ENCODE assay signal across 26 mouse cellular contexts in the genomic region with DNA sequence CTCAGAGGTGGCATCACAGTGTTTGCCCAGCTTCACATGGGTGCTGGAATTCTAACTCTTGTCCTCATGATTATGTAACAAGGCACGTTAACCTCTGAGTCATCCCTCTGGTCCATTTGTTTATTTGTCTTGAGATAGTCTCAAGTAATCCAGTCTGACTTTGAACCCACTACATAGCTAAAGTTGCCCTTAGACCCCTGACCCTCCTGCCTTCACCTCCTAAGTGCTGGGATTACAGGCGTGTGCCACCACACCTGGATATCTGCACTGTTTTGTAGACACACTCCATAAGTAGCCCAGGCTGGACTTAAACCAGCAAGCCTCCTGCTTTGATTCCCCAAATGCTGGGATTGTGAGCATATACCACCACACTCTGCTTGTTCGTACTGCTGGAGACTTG.
DNase-seq lines count a peak whose midpoint lies in the region; ATAC-seq and TF ChIP-seq lines count a peak whose summit lies in the region.
"Had no signal": no experiment of that assay in that cellular context is flagged by ENCODE, and none has a peak within 500 bp of the region (broad histone marks: within the 10 kb centered on the region; RNA-seq: fewer than 3 reads in every experiment).

No protein-coding gene starts in this region.

- H3K27me3 ChIP-seq in heart, embryonic 10.5 days (ENCODE audit: insufficient read depth, poor library complexity, severe bottlenecking), result peaks cover 4% of the 10 kb centered on the region; the same call in 1 of the 2 replicates
- no peaks in the 10 kb centered on the region for H3K27me3 ChIP-seq in intestine, embryonic 16.5 days (replicated peaks; ENCODE audit: control insufficient read depth, insufficient read depth, low read length)
- no peaks in the 10 kb centered on the region for H3K27me3 ChIP-seq in small intestine, adult 2 months (ENCODE audit: control insufficient read depth, insufficient read depth, low read length)
- no peaks in the 10 kb centered on the region for H3K27me3 ChIP-seq in hindbrain, embryonic 11.5 days (ENCODE audit: control insufficient read depth, insufficient read depth, low read length)
- no peaks in the 10 kb centered on the region for H3K27me3 ChIP-seq in hindbrain, embryonic 16.5 days (replicated peaks; ENCODE audit: control insufficient read depth, insufficient read depth, low read length)
- H3K27me3 ChIP-seq: forebrain, embryonic 13.5 days; heart, embryonic 12.5 days; heart, embryonic 15.5 days; hindbrain, embryonic 13.5 days had no signal

- no peak overlapping the region for H3K4me2 ChIP-seq in intestine, embryonic 16.5 days (ENCODE audit: low read depth, low read length)
- no peak overlapping the region for H3K4me2 ChIP-seq in hindbrain, embryonic 11.5 days (replicated peaks; ENCODE audit: low read depth, low read length)
- H3K4me2 ChIP-seq in hindbrain, embryonic 16.5 days (ENCODE audit: low read length), result no peak overlapping the region
- H3K4me2 ChIP-seq: forebrain, embryonic 13.5 days; heart, embryonic 12.5 days; heart, embryonic 15.5 days; hindbrain, embryonic 13.5 days had no signal

- no peak overlapping the region for H3K27ac ChIP-seq in heart, embryonic 10.5 days
- no peak overlapping the region for H3K27ac ChIP-seq in intestine, embryonic 16.5 days (ENCODE audit: low read length)
- H3K27ac ChIP-seq in small intestine, adult 2 months (ENCODE audit: insufficient read depth, low read depth, low read length), result peak overlapping the region; percentile 80
- H3K27ac ChIP-seq in hindbrain, embryonic 11.5 days (ENCODE audit: low read depth, low read length), result no peak overlapping the region
- H3K27ac ChIP-seq in hindbrain, embryonic 16.5 days (ENCODE audit: low read depth, low read length), result no peak overlapping the region
- H3K27ac ChIP-seq: forebrain, embryonic 10.5 days; forebrain, embryonic 13.5 days; heart, embryonic 15.5 days; hindbrain, embryonic 13.5 days; hindbrain, postnatal 0 days had no signal

- no peaks in the 10 kb centered on the region for H3K4me1 ChIP-seq in heart, embryonic 10.5 days
- no peaks in the 10 kb centered on the region for H3K4me1 ChIP-seq in intestine, embryonic 16.5 days (ENCODE audit: control insufficient read depth, insufficient read depth, low read length)
- H3K4me1 ChIP-seq in small intestine, adult 2 months (ENCODE audit: control insufficient read depth, insufficient read depth, insufficient read length, low read length), result peaks cover 9% of the 10 kb centered on the region; the same call in 1 of the 2 replicates
- H3K4me1 ChIP-seq in hindbrain, embryonic 11.5 days (replicated peaks; ENCODE audit: control insufficient read depth, insufficient read depth, low read length), result no peaks in the 10 kb centered on the region
- no peaks in the 10 kb centered on the region; the same call in 1 of the 2 replicates for H3K4me1 ChIP-seq in hindbrain, embryonic 16.5 days (ENCODE audit: control insufficient read depth, insufficient read depth, low read depth, low read length)
- H3K4me1 ChIP-seq: heart, embryonic 12.5 days; heart, embryonic 15.5 days had no signal

- TF ChIP-seq POLR2A in small intestine, adult 2 months (IDR thresholded peaks at IDR 0.05; ENCODE audit: low read depth, low read length), result no peak

- H3K36me3 ChIP-seq in heart, embryonic 10.5 days, result no peaks in the 10 kb centered on the region
- H3K36me3 ChIP-seq in intestine, embryonic 16.5 days (ENCODE audit: control insufficient read depth, insufficient read depth, low read length), result no peaks in the 10 kb centered on the region
- no peaks in the 10 kb centered on the region for H3K36me3 ChIP-seq in small intestine, adult 2 months (ENCODE audit: control insufficient read depth, insufficient read depth, low read length)
- no peaks in the 10 kb centered on the region for H3K36me3 ChIP-seq in hindbrain, embryonic 11.5 days (ENCODE audit: control insufficient read depth, insufficient read depth, low read length)
- H3K36me3 ChIP-seq in hindbrain, embryonic 16.5 days (ENCODE audit: control insufficient read depth, insufficient read depth, low read length), result no peaks in the 10 kb centered on the region
- H3K36me3 ChIP-seq: forebrain, embryonic 10.5 days; heart, embryonic 12.5 days; heart, embryonic 15.5 days; hindbrain, embryonic 13.5 days had no signal

- peak; percentile 74 for ATAC-seq in intestine, embryonic 16.5 days
- ATAC-seq in hindbrain, embryonic 11.5 days (ENCODE audit: low FRiP score), result no peak
- ATAC-seq in hindbrain, embryonic 16.5 days, result no peak
- ATAC-seq: activated CD4-positive, CD25-positive, alpha-beta regulatory T cell, adult 4 months; CD4-positive, CD25-positive, alpha-beta regulatory T cell, adult 4 months; forebrain, embryonic 13.5 days; forebrain, embryonic 16.5 days; hindbrain, postnatal 0 days; inflammation-experienced regulatory T-cells, adult 6 months had no signal

- peak; percentile 39 for DNase-seq in heart, embryonic 10.5 days (ENCODE audit: low spot score)
- no peak for DNase-seq in heart, postnatal 10 days
- peak; percentile 9 for DNase-seq in NIH3T3 (ENCODE audit: low read depth)
- no peak for DNase-seq in adrenal gland, postnatal 25 days
- DNase-seq in hindbrain, embryonic 11.5 days (ENCODE audit: low spot score), result no peak
- DNase-seq: adrenal gland, postnatal 10 days; cerebellum, adult 11-12 months; cerebellum, adult 8-10 months; cerebellum, postnatal 10 days; gastrocnemius, postnatal 10 days; gastrocnemius, postnatal 36 days; heart, postnatal 14 days; kidney, adult 18-20 months had no signal

- no peaks in the 10 kb centered on the region for H3K9me3 ChIP-seq in heart, embryonic 10.5 days
- no peaks in the 10 kb centered on the region; the same call in 1 of the 2 replicates for H3K9me3 ChIP-seq in intestine, embryonic 16.5 days (ENCODE audit: control insufficient read depth, low read length)
- H3K9me3 ChIP-seq in hindbrain, embryonic 11.5 days (ENCODE audit: control insufficient read depth, low read length), result no peaks in the 10 kb centered on the region
- H3K9me3 ChIP-seq in hindbrain, embryonic 16.5 days (ENCODE audit: control insufficient read depth, low read length), result no peaks in the 10 kb centered on the region
- H3K9me3 ChIP-seq: forebrain, embryonic 10.5 days; forebrain, embryonic 13.5 days; heart, embryonic 15.5 days; hindbrain, embryonic 13.5 days had no signal

- TF ChIP-seq CTCF in small intestine, adult 2 months (IDR thresholded peaks at IDR 0.05; ENCODE audit: extremely low read depth, insufficient read length, insufficient replicate concordance, low read depth, low read length), result no peak

- no peak overlapping the region for H3K4me3 ChIP-seq in heart, embryonic 10.5 days
- no peak overlapping the region for H3K4me3 ChIP-seq in intestine, embryonic 16.5 days (ENCODE audit: low read length)
- H3K4me3 ChIP-seq in small intestine, adult 2 months (ENCODE audit: low read depth, low read length), result no peak overlapping the region
- H3K4me3 ChIP-seq in hindbrain, embryonic 11.5 days (ENCODE audit: low read depth, low read length), result no peak overlapping the region
- no peak overlapping the region for H3K4me3 ChIP-seq in hindbrain, embryonic 16.5 days (ENCODE audit: low read length)
- H3K4me3 ChIP-seq: forebrain, embryonic 10.5 days; forebrain, embryonic 13.5 days; heart, embryonic 12.5 days; heart, embryonic 15.5 days; hindbrain, embryonic 13.5 days had no signal

- H3K9ac ChIP-seq in intestine, embryonic 16.5 days (ENCODE audit: low read depth, low read length), result no peak overlapping the region
- no peak overlapping the region for H3K9ac ChIP-seq in hindbrain, embryonic 11.5 days (ENCODE audit: low read depth, low read length)
- no peak overlapping the region for H3K9ac ChIP-seq in hindbrain, embryonic 16.5 days (ENCODE audit: low read depth, low read length)
- H3K9ac ChIP-seq: forebrain, embryonic 13.5 days; heart, embryonic 12.5 days; heart, embryonic 15.5 days; hindbrain, embryonic 13.5 days had no signal

- 68% methylated on average over 3 of the region's 3 CpGs for WGBS in heart, embryonic 10.5 days
- 59% methylated on average over 3 of the region's 3 CpGs for WGBS in intestine, embryonic 16.5 days
- WGBS in small intestine, adult 2 months, result 41% methylated on average over 3 of the region's 3 CpGs
- WGBS in hindbrain, embryonic 11.5 days, result 89% methylated on average over 3 of the region's 3 CpGs
- 88% methylated on average over 3 of the region's 3 CpGs for WGBS in hindbrain, embryonic 16.5 days

- intact Hi-C loops in heart, postnatal 10 days (cut with DNase I), result no loop called here

Comparison
In these comparisons a context has a peak if more than half of its experiments do, and no peak if none do; other contexts are left out.
1. DNase-seq: peak in heart, embryonic 10.5 days (single experiment) and NIH3T3 (single experiment); none in heart, postnatal 10 days (0 of 2), adrenal gland, postnatal 25 days (single experiment) and hindbrain, embryonic 11.5 days (single experiment).